Mouse (Mus musculus): ENCODE results near the gene H2-Ke6.
"Not testable (repeated sequence)": the region's sequence is repeated elsewhere in the genome, so short reads cannot be mapped to it uniquely, and the experiment has no call there.

Gene H2-Ke6

DNA sequence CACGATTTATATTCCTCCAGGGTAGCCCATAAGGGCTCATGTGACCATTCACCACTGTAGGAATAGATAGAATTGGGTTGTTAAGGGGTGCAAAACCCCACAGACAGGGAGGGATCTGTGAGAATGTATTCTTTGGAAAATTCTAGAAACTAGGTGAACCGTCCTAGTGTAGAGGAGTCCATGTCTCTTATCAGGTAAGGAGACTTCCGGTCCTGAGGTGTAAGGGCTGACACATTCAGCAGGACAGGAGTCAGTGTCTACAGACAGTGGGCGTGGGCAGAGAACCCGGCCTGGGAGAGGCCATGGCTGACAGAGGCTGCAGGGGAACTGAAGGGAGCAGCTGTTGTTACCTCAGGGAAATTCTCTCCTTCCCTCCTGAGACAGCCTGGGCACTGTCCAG is 29.2 kb downstream of the H2-Ke6 start:
- not testable (repeated sequence) for DNase-seq (ENCODE audit: low spot score in 2 of 2)

- not testable (repeated sequence) for DNase-seq (ENCODE audit: low spot score in 2 of 2)
These were observed 30.8 kb downstream of the H2-Ke6 start for GRCm38 (mm10) chr17:33997025-33997424.

GRCm38 (mm10) chr17:33995651-33996050 is 32.2 kb downstream of the H2-Ke6 start:
- no peak for DNase-seq (ENCODE audit: low spot score in 2 of 2)

- no peak for DNase-seq (ENCODE audit: low spot score in 2 of 2)
These were observed 32.9 kb downstream of the H2-Ke6 start for GRCm38 (mm10) chr17:33994959-33995358.

DNA sequence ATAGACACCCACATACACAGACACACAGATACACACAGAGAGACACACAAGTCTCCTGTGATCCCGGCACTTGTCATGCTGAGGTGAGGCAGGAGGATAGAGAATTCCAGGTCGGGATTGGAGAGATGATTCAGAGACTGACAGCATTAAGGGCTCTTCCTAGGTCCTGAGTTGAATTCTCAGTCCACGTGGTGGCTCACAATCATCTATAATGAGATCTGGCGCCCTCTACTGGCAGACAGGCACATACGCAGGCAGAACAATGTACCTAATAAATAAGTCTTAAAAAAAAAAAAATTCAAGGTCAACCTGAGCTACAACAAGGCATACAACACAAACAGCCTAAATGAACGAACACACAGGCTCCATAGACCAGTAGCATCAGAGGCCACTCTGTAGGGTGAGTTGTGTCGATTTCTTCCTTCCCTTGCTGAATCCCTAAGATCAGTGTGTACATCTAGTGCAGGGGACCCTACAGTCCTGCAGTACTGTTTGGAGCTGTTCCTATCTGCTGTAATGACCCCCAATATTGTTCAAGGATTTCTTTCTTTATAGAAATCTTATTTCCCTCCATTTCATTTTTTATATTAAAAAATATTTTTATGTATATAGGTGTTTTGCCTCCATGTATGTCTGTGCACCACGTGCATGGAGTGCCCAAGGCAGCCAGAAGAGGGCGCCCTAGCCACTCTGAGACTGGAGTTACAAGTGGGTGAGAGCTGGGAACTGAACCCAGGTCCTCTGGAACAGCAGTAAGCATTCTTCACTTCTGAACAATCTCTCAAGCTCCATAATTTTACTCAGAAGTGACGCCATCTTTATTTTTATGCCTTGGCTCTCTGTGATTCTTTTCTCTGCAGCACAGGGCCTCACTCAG is 35.8 kb downstream of the H2-Ke6 start:
- peak; percentile 59 to 87 for DNase-seq (ENCODE audit: low spot score in 2 of 2)

GRCm38 (mm10) chr17:33982136-33982535 is 45.7 kb downstream of the H2-Ke6 start:
- peak; percentile 71 to 91 for DNase-seq (ENCODE audit: low spot score in 2 of 2)

DNA sequence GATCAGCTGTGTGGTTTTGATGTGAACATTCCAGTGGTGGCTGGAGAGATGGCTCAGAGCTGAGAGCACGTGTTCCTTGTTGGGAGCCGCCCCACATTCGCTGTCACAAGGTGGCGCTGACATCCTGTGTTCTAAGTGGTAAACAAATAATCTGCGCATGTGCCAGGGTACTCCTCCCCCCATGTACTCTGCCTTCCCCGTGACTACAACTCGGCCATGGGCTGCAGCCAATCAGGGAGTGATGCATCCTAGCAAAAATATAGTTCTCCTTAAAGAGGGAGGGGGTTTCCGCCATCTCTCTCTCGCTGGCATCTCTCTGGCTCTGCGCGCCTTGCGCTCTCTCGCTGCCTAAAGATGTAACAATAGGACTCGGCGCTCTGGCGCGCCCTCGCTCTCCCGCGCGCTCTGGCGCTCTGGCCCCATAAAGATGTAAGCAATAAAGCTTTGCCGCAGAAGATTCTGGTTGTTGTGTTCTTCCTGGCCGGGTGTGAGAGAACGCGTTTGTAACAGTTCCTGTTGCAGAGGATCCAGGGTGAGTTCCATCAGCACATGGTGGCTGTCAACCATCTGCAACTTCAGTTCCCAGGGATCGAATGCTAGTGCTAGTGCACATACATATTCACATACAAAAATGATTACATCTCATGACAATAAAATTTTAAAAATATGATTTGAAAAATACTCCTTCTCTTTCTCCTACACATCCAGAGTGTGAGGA is 46.5 kb downstream of the H2-Ke6 start:
- DNase-seq (ENCODE audit: low spot score in 2 of 2): peak; percentile 82 to 87

DNA sequence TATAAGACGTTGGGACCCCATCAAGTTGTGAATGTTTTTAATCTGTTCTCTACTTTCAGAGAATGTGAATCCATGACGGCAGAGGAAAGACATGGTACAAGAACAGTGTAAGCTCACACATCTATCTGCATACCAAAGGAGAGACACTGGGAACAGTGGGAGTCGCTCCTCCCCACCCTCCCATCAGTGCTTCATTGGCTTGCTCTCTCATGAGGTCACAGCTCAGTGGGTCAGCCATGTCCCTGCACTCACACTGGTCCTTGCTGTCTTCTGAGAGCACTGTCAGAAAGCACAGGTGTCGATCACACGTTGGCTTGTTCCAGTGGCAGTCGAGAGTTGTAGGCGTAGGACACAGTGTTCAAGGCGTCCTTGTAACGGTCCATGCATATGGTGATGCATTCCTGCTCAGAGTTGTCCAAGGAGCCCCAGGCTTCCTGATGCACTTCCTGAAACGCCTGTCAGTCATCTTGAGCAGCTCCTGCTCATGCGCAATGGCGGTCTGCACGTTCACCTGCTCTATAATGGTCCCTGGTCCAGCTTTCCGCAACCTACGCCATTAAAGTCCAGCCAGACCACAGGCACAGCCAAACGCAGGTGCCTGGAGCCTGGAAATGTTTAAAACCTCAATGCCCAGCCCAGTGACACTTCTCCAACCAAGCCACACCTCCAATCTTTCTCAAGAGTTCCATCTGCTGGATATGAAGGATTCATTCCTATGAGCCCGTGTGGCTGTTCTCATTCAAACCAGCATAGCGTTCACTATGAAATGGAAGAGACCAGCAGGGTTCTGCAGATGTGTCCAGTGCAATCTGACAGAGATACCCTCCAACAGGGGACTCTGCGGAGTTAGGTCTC is 47.5 kb downstream of the H2-Ke6 start:
- DNase-seq (ENCODE audit: low spot score in 2 of 2): no peak

DNA sequence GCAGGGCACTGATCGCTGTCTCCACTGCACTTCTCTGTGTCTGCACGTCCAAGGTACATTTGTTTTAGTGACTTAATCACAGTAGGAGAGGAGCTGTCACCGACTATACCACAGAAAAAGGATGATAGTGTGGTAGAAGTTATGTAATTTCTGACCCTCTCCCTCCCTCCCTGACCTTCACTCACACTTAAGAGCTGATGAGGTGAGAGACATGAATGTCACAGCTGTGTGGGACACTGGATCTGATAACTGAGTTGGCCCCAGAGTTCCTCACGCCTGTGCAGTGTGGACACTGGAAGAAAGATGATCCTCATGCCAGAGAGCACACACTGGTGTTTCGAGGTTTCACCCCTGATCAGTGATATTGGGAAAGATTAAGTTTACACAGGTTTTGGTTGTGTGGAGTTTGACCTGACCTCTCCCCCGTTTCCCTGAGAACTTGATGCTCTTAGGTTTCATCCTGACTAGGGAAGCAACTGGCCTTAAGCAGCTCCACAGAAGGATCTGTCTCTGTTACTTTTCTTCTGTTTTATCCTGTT is 48.3 kb downstream of the H2-Ke6 start:
- DNase-seq (ENCODE audit: low spot score in 2 of 2): no peak

DNA sequence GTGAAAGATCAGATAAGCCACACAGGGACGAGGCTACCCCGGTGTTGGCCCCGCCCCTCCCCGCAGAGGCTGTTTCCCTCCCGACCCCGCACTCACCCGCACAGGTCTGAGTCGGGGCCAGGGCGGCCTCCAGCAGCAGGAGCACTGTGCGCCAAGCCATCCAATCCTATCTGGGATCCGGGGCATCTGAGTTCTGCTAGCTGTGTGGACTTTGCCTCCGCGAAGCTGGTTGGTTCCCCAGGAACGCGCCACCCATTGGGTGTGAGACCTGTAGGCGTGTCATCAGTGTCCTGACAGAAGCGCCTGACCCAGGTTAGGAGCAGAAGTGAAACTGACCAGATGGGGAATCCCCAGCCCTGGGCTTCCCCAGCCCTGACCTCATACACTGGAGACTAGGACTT is 49.2 kb downstream of the H2-Ke6 start:
- DNase-seq (ENCODE audit: low spot score in 2 of 2): peak; percentile 77 to 86

GRCm38 (mm10) chr17:33977861-33978557 is 49.9 kb downstream of the H2-Ke6 start:
- no peak for DNase-seq (ENCODE audit: low spot score in 2 of 2)

Data from spleen, postnatal 4 days (tissue).